Mouse (Mus musculus): ENCODE measurements at regions not wholly inside any gene's neighbourhood (a gene's known extent, or its start where the extent isn't known, plus 50 kb on each side); places are given as distances from the start of the nearest gene placed in this dataset.
A peak's percentile ranks its signal among the peaks of the same experiment; 100 is the strongest.

- DNase-seq (ENCODE audit: extremely low spot score in 1 of 2, low spot score in 1 of 2), result no peak
Observed at GRCm38 (mm10) chr1:57032407-57032806, 54.0 kb upstream of the Satb2 start.

DNA sequence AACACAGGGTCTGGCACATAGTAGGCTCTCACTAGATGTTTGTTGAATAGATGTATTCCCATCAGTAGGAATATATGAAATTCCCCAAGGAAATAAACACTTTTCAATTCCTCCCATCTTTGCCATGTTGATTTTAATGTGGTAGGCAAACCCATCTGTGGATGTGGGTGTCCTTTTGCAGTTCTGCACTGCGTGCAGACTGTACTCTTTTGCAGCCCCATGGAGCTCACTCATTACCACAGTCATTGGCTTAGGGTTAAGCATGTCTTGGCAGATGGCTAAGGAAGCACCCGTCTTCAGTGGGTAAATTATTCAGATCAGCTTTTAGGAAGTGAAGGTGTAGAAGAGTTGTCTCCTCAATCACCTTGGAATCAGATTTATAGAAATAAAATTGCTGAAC, 54.8 kb upstream of the Satb2 start:
- peak in 1 of 2 experiments; percentile 9 for DNase-seq (ENCODE audit: extremely low spot score in 1 of 2, low spot score in 1 of 2)

DNA sequence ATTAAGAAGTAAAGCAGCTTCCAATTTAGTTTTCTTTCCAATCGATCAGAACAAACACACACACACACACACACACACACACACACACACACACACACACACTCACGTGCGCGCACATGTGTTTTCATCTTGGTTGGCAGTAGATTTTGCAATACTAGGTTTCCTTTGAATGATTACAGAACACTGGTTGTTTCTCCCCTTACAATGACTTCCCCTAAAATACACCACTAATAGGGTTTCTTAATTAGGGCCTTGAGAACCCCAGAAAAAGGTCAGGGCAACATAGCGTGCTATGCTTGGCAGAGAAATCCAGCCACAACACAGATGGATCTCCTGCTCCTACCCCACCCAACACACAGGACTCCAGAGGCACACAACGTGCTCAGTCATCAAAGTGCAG, 56.0 kb upstream of the Satb2 start:
- DNase-seq (ENCODE audit: extremely low spot score in 1 of 2, low spot score in 1 of 2), result no peak

GRCm38 (mm10) chr1:57036382-57036781, 57.9 kb upstream of the Satb2 start:
- no peak for DNase-seq (ENCODE audit: extremely low spot score in 1 of 2, low spot score in 1 of 2)

DNA sequence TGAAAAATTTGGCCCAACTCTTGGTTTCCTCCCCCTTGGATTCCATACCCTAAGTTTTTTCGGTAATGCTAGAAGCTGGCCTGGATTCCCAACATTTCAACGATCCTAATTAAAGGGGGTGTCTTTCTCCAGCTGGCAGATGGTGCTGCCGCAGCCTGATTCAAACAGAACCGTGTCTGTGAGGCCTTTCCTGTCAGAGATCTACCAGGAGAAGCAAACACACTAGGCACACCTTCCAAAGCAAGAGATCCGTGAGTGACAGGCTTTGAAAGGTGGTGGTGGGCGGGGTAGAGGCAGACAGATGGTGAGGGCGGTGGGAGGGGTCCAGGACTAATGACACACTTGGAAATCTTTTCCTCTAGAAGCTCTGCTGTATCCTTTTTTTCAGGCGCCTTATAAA, 61.8 kb upstream of the Satb2 start:
- DNase-seq (ENCODE audit: extremely low spot score in 1 of 2, low spot score in 1 of 2), result peak in 1 of 2 experiments; percentile 6

- DNase-seq (ENCODE audit: extremely low spot score in 1 of 2, low spot score in 1 of 2), result no peak
Observed at GRCm38 (mm10) chr1:57041578-57041977, 63.1 kb upstream of the Satb2 start.

- no peak for DNase-seq (ENCODE audit: extremely low spot score in 1 of 2, low spot score in 1 of 2)
Observed at GRCm38 (mm10) chr1:57053836-57054235, 75.4 kb upstream of the Satb2 start.

DNA sequence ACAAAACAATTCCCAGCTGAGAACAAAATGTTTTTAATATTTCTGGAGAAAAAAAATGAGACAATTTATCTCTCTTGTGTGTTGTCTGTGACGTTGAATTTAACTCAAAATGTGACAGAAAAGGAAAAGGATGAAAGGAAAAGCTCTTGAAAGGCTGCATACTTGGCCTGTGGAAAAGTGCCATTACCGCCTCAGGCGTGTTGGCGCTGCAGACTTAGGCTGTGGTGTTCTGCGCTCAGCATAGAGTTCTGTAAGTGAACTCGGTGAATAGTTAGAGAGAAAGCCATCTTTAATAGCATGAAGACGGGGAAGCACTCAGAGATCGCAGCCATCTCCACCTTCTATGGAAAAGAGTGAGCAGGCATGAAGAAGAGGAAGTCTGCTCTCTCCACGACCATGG, 77.5 kb upstream of the Satb2 start:
- no peak for DNase-seq (ENCODE audit: extremely low spot score in 1 of 2, low spot score in 1 of 2)

DNA sequence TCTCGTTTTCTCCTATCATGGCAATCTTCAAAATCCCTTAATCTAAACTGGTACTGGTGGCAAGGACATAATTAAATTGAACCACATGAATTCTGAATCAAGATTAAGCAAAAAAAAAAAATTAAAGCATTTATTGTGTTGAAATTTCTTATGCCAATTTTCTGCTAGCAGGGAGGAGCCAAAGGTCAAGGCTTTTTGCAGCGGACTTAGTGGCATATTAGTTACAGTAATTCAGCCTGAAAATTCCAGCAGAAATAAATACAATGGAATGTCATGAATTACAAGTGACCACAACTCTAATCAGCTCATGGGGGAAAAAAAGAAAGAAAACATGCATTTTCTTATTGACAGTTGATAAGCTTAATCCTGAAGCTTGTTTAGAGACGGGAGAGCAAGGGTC, 80.8 kb upstream of the Satb2 start:
- no peak for DNase-seq (ENCODE audit: extremely low spot score in 1 of 2, low spot score in 1 of 2)

DNA sequence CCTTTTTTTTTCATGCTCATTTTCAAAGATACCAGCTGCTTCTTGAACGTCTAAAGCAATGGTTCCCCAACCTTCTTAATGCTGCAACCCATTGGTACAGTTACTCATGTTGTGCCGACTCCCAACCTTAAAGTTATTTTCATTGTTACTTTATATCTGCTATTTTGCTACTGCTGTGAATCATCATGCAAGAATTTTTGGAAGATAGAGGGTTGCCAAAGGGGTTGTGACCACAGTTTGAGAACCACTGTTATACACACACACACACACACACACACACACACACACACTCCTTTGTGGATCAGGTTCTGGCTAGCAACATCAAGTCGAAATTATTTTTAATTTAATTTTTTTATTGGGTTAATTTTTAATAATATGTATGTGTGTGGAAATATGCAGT, 96.8 kb upstream of the Satb2 start:
- DNase-seq (ENCODE audit: extremely low spot score in 1 of 2, low spot score in 1 of 2), result no peak

- DNase-seq (ENCODE audit: extremely low spot score in 1 of 2, low spot score in 1 of 2), result no peak
Observed at GRCm38 (mm10) chr1:57076696-57077095, 98.2 kb upstream of the Satb2 start.

DNA sequence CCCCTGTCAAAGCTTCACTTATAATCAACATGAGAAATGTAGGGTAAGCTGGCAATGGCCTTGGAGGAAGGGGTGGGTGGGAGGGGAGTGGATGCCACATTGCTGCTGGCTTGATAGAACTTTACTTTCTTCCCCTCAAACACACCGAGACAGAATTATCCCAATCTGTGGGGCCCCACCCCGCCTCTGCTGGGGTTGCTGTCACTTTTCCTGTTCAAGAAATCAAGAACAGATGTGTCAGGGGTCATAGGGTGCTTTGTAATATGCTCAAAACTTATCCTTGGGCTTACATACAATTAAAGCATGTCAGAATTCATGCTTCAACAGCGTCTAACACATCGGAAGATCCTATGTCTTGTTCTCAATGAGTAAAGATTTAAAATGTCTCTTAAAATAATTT, 101.9 kb upstream of the Satb2 start:
- DNase-seq (ENCODE audit: extremely low spot score in 1 of 2, low spot score in 1 of 2), result no peak

DNA sequence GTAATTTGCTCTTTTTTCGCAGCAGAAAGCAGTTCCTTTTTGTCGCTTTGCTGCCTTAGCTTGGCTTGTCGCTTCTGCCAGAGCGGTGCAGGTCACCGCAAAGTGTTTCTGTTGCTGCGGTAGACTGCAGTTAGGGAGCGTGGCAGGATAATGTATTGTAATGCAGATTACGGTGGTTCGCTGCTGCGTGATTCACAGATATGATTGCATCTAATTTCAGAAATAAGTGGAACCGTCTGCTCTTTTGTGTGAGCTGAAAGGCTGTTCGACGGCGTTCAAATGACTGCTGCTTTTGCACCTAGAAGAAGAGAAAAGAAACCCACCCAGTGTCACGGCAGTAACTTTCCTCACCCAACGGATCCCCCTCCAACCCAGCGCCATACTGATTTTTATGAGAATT, 104.7 kb upstream of the Satb2 start:
- peak in 1 of 2 experiments; percentile 12 for DNase-seq (ENCODE audit: extremely low spot score in 1 of 2, low spot score in 1 of 2)

DNA sequence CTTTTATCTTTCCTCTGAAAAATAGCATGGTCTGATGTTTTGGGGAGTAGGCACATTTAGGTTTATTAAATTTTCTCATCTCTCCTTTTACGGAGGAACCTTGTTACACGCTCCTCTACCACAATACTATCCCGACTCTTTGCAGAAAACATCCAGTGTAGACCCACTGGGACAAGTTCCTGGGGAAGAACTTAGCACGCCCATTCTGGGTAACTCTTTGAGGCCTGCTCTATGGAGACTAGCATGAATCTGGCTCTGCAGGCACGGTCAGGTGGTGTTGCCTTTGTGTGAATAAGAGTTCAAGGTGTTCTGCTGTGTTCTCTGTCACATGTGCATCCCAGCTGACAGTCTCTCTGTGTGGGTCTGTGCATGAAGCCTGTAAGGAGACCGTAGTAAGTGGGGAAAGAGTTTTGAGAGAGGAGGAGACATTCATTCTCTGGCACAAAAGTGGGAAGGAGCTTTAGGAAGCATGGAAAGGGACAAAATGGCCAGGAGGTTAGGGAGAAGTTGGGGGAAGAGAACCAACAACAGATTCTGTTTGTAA, 105.2 kb upstream of the Satb2 start:
- no peak for DNase-seq (ENCODE audit: extremely low spot score in 1 of 2, low spot score in 1 of 2)

GRCm38 (mm10) chr1:57095361-57096247, 117.2 kb upstream of the Satb2 start:
- no peak for DNase-seq (ENCODE audit: extremely low spot score in 1 of 2, low spot score in 1 of 2)

- DNase-seq (ENCODE audit: extremely low spot score in 1 of 2, low spot score in 1 of 2), result no peak
Observed at GRCm38 (mm10) chr1:57096248-57096600, 117.8 kb upstream of the Satb2 start.

DNA sequence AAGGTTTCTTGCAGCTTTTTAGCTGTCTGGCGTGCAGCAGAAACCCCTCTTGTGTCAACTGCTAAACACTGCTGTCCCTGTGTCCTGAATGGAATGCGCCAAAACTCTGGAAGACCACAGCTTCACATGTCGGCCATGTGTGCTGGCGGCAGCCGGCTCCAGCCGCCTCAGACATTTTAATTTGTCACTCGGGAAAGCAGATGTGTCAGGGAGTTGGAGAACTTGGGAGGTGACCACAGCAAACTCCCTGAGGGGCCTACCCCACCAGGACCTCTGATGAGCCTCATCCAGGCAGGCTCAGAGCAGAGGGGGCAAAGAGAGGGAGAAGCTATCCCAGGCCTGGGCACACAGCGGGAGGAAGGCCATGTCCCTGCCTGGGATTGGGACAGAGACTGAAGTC, 118.3 kb upstream of the Satb2 start:
- DNase-seq (ENCODE audit: extremely low spot score in 1 of 2, low spot score in 1 of 2), result no peak

- no peak for DNase-seq (ENCODE audit: extremely low spot score in 1 of 2, low spot score in 1 of 2)
Observed at GRCm38 (mm10) chr1:57100614-57101013, 122.2 kb upstream of the Satb2 start.

- no peak for DNase-seq (ENCODE audit: extremely low spot score in 1 of 2, low spot score in 1 of 2)
Observed at GRCm38 (mm10) chr1:57107308-57107707, 128.9 kb upstream of the Satb2 start.

DNA sequence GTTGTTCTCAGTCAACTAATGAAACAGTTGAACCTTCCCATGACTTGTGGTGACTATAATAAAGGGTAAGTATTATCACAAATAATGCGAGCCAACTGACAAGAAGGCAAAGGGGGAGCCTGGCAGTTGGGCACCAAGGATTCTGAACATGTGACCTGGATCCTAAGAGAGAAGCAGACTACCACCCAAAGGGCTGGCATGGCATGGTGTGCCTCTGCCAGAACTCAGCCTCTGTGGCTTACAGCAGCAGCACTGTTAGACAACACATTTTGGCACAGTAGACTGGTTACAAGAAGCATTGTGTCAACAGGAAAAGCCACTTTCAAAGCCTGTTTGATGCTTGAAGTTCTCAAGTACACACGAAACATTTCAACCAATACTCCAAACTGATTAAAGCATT, 142.2 kb upstream of the Satb2 start:
- DNase-seq (ENCODE audit: extremely low spot score in 1 of 2, low spot score in 1 of 2), result no peak

- DNase-seq (ENCODE audit: extremely low spot score in 1 of 2, low spot score in 1 of 2), result no peak
Observed at GRCm38 (mm10) chr1:57144181-57144580, 165.7 kb upstream of the Satb2 start.

DNA sequence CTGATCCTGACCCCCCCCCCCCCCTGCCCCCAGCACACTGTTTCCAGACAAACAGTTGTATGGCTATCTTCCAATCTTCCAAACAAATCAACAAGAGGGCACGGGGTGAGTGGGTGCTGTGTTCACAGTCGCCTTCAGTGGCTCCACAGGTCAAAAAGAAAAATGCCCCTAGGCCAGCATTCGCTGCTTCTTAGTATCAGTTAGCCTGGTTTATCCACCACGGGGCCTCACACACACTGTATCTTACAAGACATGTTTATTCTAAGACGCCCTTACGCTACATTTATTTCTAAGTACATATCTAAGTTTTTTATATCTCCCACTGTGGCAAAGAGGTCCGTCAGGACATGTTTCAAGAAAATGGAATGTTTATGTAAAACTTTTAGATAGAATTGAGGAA, 177.4 kb upstream of the Satb2 start:
- DNase-seq (ENCODE audit: extremely low spot score in 1 of 2, low spot score in 1 of 2), result no peak

Data from frontal cortex, adult 2 months (tissue).